Mouse (Mus musculus): Measurements from ENCODE around the gene Rilp. TPM values are rescaled to one million over a fixed set of nuclear protein-coding genes. Genes with fewer than 3 reads are reported as not detected.
"Not testable (repeated sequence)": the region's sequence is repeated elsewhere in the genome, so short reads cannot be mapped to it uniquely, and the experiment has no call there.

The Rilp gene
- polyA plus RNA-seq, 1 experiment from 2014 or later, result 0.34 TPM

- H3K4me1 ChIP-seq, result peaks cover 21% of the 10 kb centered on the region
These were observed 43.1 kb downstream of the Rilp start for GRCm38 (mm10) chr11:75552906-75553482.

GRCm38 (mm10) chr11:75556006-75556405 is 46.1 kb downstream of the Rilp start:
- not testable (repeated sequence) for H3K4me2 ChIP-seq; H3K36me3 ChIP-seq (replicated peaks); H3K4me3 ChIP-seq (replicated peaks); H3K4me1 ChIP-seq; H3K9ac ChIP-seq; H3K27ac ChIP-seq; H3K27me3 ChIP-seq; ATAC-seq (ENCODE audit: low FRiP score); H3K9me3 ChIP-seq
- 90% methylated on average over 6 of the region's 6 CpGs for WGBS

More at GRCm38 (mm10) chr11:75552906-75553482, 43.1 kb downstream of the Rilp start:
- Histone ChIP-seq H3K27me3 (no peaks in the 10 kb centered on the region), H3K4me3 (replicated peaks) (no peak overlapping the region), H3K9ac (no peak overlapping the region), H3K4me2 (no peak overlapping the region), H3K27ac (no peak overlapping the region), H3K36me3 (replicated peaks) (no peaks in the 10 kb centered on the region), H3K9me3 (no peaks in the 10 kb centered on the region)
- 55% methylated on average over 7 of the region's 7 CpGs for WGBS
- no peak for ATAC-seq (ENCODE audit: low FRiP score)

- 76% methylated on average over 6 of the region's 6 CpGs for WGBS
- H3K36me3 ChIP-seq (replicated peaks), result peaks cover 5% of the 10 kb centered on the region; the same call in 1 of the 2 replicates
- H3K27me3 ChIP-seq, result no peaks in the 10 kb centered on the region
- no peak overlapping the region for H3K4me2 ChIP-seq
- no peaks in the 10 kb centered on the region for H3K9me3 ChIP-seq
- H3K9ac ChIP-seq, result no peak overlapping the region
- peaks cover 2% of the 10 kb centered on the region for H3K4me1 ChIP-seq
- H3K27ac ChIP-seq, result no peak overlapping the region
- no peak for ATAC-seq (ENCODE audit: low FRiP score)
- no peak overlapping the region for H3K4me3 ChIP-seq (replicated peaks)
These were observed 47.2 kb downstream of the Rilp start for GRCm38 (mm10) chr11:75557142-75557541.

GRCm38 (mm10) chr11:75558101-75558500 is 48.2 kb downstream of the Rilp start:
- WGBS, result 85% methylated on average over 1 of the region's 1 CpGs
- Histone ChIP-seq H3K9ac (no peak overlapping the region), H3K4me1 (no peaks in the 10 kb centered on the region), H3K4me3 (replicated peaks) (no peak overlapping the region), H3K4me2 (no peak overlapping the region), H3K9me3 (no peaks in the 10 kb centered on the region), H3K27ac (no peak overlapping the region), H3K27me3 (no peaks in the 10 kb centered on the region), H3K36me3 (replicated peaks) (peaks cover 5% of the 10 kb centered on the region)
- no peak for ATAC-seq (ENCODE audit: low FRiP score)

- H3K4me1 ChIP-seq, result no peaks in the 10 kb centered on the region
- 88% methylated on average over 8 of the region's 8 CpGs for WGBS
- no peak for ATAC-seq (ENCODE audit: low FRiP score)
These were observed 50.1 kb downstream of the Rilp start for GRCm38 (mm10) chr11:75559870-75560504.

GRCm38 (mm10) chr11:75560530-75561409 is 50.9 kb downstream of the Rilp start:
- 80% methylated on average over 14 of the region's 14 CpGs for WGBS
- H3K27ac ChIP-seq, result no peak overlapping the region
- peaks cover 5% of the 10 kb centered on the region for H3K36me3 ChIP-seq (replicated peaks)
- no peak overlapping the region for H3K4me3 ChIP-seq (replicated peaks)
- no peaks in the 10 kb centered on the region for H3K27me3 ChIP-seq
- ATAC-seq (ENCODE audit: low FRiP score), result no peak
- H3K9me3 ChIP-seq, result no peaks in the 10 kb centered on the region
- no peak overlapping the region for H3K4me2 ChIP-seq
- no peak overlapping the region for H3K9ac ChIP-seq
- no peaks in the 10 kb centered on the region for H3K4me1 ChIP-seq

More at GRCm38 (mm10) chr11:75559870-75560504, 50.1 kb downstream of the Rilp start:
- Histone ChIP-seq H3K4me2 (no peak overlapping the region), H3K27ac (no peak overlapping the region), H3K36me3 (replicated peaks) (peaks cover 5% of the 10 kb centered on the region), H3K4me3 (replicated peaks) (no peak overlapping the region), H3K9ac (no peak overlapping the region), H3K27me3 (no peaks in the 10 kb centered on the region), H3K9me3 (no peaks in the 10 kb centered on the region)

GRCm38 (mm10) chr11:75561410-75561791 is 51.5 kb downstream of the Rilp start:
- H3K27me3 ChIP-seq, result no peaks in the 10 kb centered on the region
- 90% methylated on average over 5 of the region's 5 CpGs for WGBS
- no peaks in the 10 kb centered on the region for H3K4me1 ChIP-seq
- no peak overlapping the region for H3K27ac ChIP-seq
- H3K36me3 ChIP-seq (replicated peaks), result peaks cover 5% of the 10 kb centered on the region
- H3K9ac ChIP-seq, result no peak overlapping the region
- no peak overlapping the region for H3K4me3 ChIP-seq (replicated peaks)
- no peak overlapping the region for H3K4me2 ChIP-seq
- ATAC-seq (ENCODE audit: low FRiP score), result no peak
- H3K9me3 ChIP-seq, result no peaks in the 10 kb centered on the region

MicroRNA genes within 50 kb of the gene (microRNA counts, 519-probe panel; counts per million panel counts)
- 5,655 counts per million, percentile 77 among the panel's probes with 10 or more counts for microRNA mmu-miR-22

Small RNAs within 50 kb of the gene (microRNA-seq; reads per million reads assigned to microRNA genes)
- gene Mir22 (2,923 reads per million, percentile 85 among the genes with 10 or more reads in this experiment), gene Mir3971 (not detected)

Other genes with a start within 250 kb of the Rilp start
- 140 and 160 TPM in 2 replicates for gene Rpa1, start 161.8 kb upstream of the Rilp start, polyA plus RNA-seq (2016; fragmentation: Nextera tagmentation; extraction: Ambion mirVana)
- gene Smyd4, start 161.7 kb upstream of the Rilp start, polyA plus RNA-seq (2016; fragmentation: Nextera tagmentation; extraction: Ambion mirVana), result 20.0 and 21.0 TPM in 2 replicates
- gene Serpinf1, start 87.4 kb upstream of the Rilp start, polyA plus RNA-seq (2016; fragmentation: Nextera tagmentation; extraction: Ambion mirVana), result 35.8 and 44.7 TPM in 2 replicates
- gene Serpinf2, start 70.5 kb upstream of the Rilp start, polyA plus RNA-seq (2016; fragmentation: Nextera tagmentation; extraction: Ambion mirVana), result not detected in 2 replicates
- 7.2 and 8.7 TPM in 2 replicates for gene Wdr81, start 55.4 kb upstream of the Rilp start, polyA plus RNA-seq (2016; fragmentation: Nextera tagmentation; extraction: Ambion mirVana)
- 4.9 and 7.1 TPM in 2 replicates for gene Tlcd2, start 48.4 kb upstream of the Rilp start, polyA plus RNA-seq (2016; fragmentation: Nextera tagmentation; extraction: Ambion mirVana)
- gene Prpf8, start 23.3 kb upstream of the Rilp start, polyA plus RNA-seq (2016; fragmentation: Nextera tagmentation; extraction: Ambion mirVana), result 87.9 and 92.6 TPM in 2 replicates
- gene Scarf1, start 3.4 kb downstream of the Rilp start, polyA plus RNA-seq (2016; fragmentation: Nextera tagmentation; extraction: Ambion mirVana), result 3.0 and 3.9 TPM in 2 replicates
- gene Slc43a2, start 21.6 kb downstream of the Rilp start, polyA plus RNA-seq (2016; fragmentation: Nextera tagmentation; extraction: Ambion mirVana), result 11.4 TPM in 2 replicates
- gene Pitpna, start 78.0 kb downstream of the Rilp start, polyA plus RNA-seq (2016; fragmentation: Nextera tagmentation; extraction: Ambion mirVana), result 95.5 and 96.1 TPM in 2 replicates
- 21.5 and 25.4 TPM in 2 replicates for gene Inpp5k, start 120.9 kb downstream of the Rilp start, polyA plus RNA-seq (2016; fragmentation: Nextera tagmentation; extraction: Ambion mirVana)
- 12.1 and 13.9 TPM in 2 replicates for gene Myo1c, start 140.4 kb downstream of the Rilp start, polyA plus RNA-seq (2016; fragmentation: Nextera tagmentation; extraction: Ambion mirVana)
- gene Crk, start 169.2 kb downstream of the Rilp start, polyA plus RNA-seq (2016; fragmentation: Nextera tagmentation; extraction: Ambion mirVana), result 139 and 146 TPM in 2 replicates
- gene Ywhae, start 222.8 kb downstream of the Rilp start, polyA plus RNA-seq (2016; fragmentation: Nextera tagmentation; extraction: Ambion mirVana), result 1,436 and 1,495 TPM in 2 replicates